Mouse (Mus musculus) heart, postnatal 0 days (tissue): ENCODE measurements around the gene Mrpl4.

ENCODE experiments used
- CTCF ChIP-seq: IDR thresholded peaks from 2 replicates; pipeline ENCODE4 v1.5.1; 2016; ENCODE audit warnings: antibody characterized with exemption, control low read depth, low read depth
- EP300 ChIP-seq: IDR thresholded peaks from 2 replicates; pipeline ENCODE4 v1.6.1; 2016; ENCODE audit warnings: antibody characterized with exemption, low read depth

GRCm38 (mm10) chr9:21000811-21001210, 1.7 kb upstream of the Mrpl4 start:
- TF ChIP-seq CTCF (peak; percentile 52), EP300 (no peak)
